Mouse (Mus musculus) megakaryocyte, embryonic 14.5 days (primary cell): ENCODE measurements around the gene Jaml.

ENCODE experiments used
- FLI1 ChIP-seq: IDR thresholded peaks from 2 replicates; pipeline ENCODE4 v1.6.1; 2012; ENCODE audit warnings: low read length, inconsistent platforms, mixed read lengths
- GATA1 ChIP-seq: IDR thresholded peaks from 3 replicates; pipeline ENCODE4 v1.6.1; 2012; ENCODE audit warnings: mixed read lengths, low read length, inconsistent platforms, borderline replicate concordance

- TF ChIP-seq GATA1 = no peak
- TF ChIP-seq FLI1 = no peak
Measured at GRCm38 (mm10) chr9:45079011-45079410, at the start of gene Jaml.
